Mouse (Mus musculus) hematopoietic stem cell, adult 5-6 weeks (primary cell): ENCODE results near the gene Gm973. TPM values are rescaled to one million over a fixed set of nuclear protein-coding genes. Genes with fewer than 3 reads are reported as not detected.

Experiments used
- ATAC-seq, 2 experiments: fragments of 125-278 bp in 1 of 2; replicated peaks in 1 of 2; 2 replicates each; pipeline ENCODE4 v1.8.0; 2016 to 2017; ENCODE audit warnings: inconsistent platforms in 2 of 2, mild to moderate bottlenecking in 2 of 2, moderate number of reproducible peaks in 2 of 2, low read depth in 1 of 2, moderate TSS enrichment in 1 of 2; ENCODE audit not compliant: low FRiP score in 2 of 2, poor library complexity in 2 of 2, severe bottlenecking in 2 of 2, insufficient read depth in 1 of 2, low TSS enrichment in 1 of 2
- total RNA-seq: library from RNA; stranded (forward); fragments of 172-1452, 232-1000 nt; gene quantifications from 2 replicates; pipeline ENCODE4 v1.2.3, GENCODE M21; 2017

The Gm973 gene
- total RNA-seq, 1 experiment from 2014 or later = 20.3 TPM

- no peak for ATAC-seq
These were observed 8.7 kb downstream of the Gm973 start for GRCm38 (mm10) chr1:59524759-59525158.

GRCm38 (mm10) chr1:59527219-59527618 lies 11.2 kb downstream of the Gm973 start:
- no peak for ATAC-seq

- no peak for ATAC-seq
These were observed 19.1 kb downstream of the Gm973 start for GRCm38 (mm10) chr1:59534976-59535810.

GRCm38 (mm10) chr1:59538381-59538780 lies 22.3 kb downstream of the Gm973 start:
- ATAC-seq = no peak

GRCm38 (mm10) chr1:59540537-59541148 lies 24.6 kb downstream of the Gm973 start:
- ATAC-seq = no peak

- ATAC-seq = no peak
These were observed 25.4 kb downstream of the Gm973 start for GRCm38 (mm10) chr1:59541271-59542020.

- ATAC-seq = no peak
These were observed 26.2 kb downstream of the Gm973 start for GRCm38 (mm10) chr1:59542231-59542630.

GRCm38 (mm10) chr1:59543911-59544310 lies 27.8 kb downstream of the Gm973 start:
- ATAC-seq = peak; percentile 53 to 80

GRCm38 (mm10) chr1:59548486-59548885 lies 32.4 kb downstream of the Gm973 start:
- ATAC-seq = no peak

GRCm38 (mm10) chr1:59549036-59549675 lies 33.1 kb downstream of the Gm973 start:
- ATAC-seq = no peak

- peak; percentile 49 to 69; a peak in 3 of 4 replicates for ATAC-seq
These were observed 34.2 kb downstream of the Gm973 start for GRCm38 (mm10) chr1:59550227-59550626.

GRCm38 (mm10) chr1:59550996-59551395 lies 34.9 kb downstream of the Gm973 start:
- ATAC-seq = no peak

- ATAC-seq = no peak
These were observed 37.6 kb downstream of the Gm973 start for GRCm38 (mm10) chr1:59553708-59554107.

- ATAC-seq = no peak
These were observed 47.5 kb downstream of the Gm973 start for GRCm38 (mm10) chr1:59563581-59563980.

GRCm38 (mm10) chr1:59565804-59566203 lies 49.7 kb downstream of the Gm973 start:
- peak; percentile 93 to 96 for ATAC-seq

GRCm38 (mm10) chr1:59566281-59566680 lies 50.2 kb downstream of the Gm973 start:
- no peak for ATAC-seq

- ATAC-seq = no peak
These were observed 50.9 kb downstream of the Gm973 start for GRCm38 (mm10) chr1:59566926-59567325.

GRCm38 (mm10) chr1:59567521-59567920 lies 51.5 kb downstream of the Gm973 start:
- ATAC-seq = no peak
